Mouse (Mus musculus): Measurements from ENCODE around the gene Map2.
A peak's percentile ranks its signal among the peaks of the same experiment; 100 is the strongest.

DNA sequence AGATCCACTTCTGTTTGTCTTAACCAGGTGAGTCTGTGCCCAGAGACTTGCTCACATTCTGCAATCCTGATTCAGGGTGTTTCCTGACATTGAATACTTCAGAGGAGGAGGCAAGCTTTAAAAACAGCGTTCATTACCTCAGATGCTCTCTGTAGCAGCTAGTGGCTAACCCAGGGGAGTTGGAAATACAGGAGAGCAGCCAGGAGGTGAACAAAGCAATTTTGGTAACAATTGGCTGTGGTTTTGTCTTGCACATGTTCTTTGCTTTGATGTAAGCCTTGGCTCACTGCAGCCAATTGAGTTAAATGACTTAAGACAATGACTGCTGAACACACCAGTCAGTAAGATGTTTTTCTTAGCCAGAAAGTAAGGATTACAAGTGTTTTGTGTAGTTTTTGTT lies 48.3 kb downstream of the Map2 start:
- no peak for TF ChIP-seq CTCF (conservative IDR thresholded peaks at IDR 0.05; ENCODE audit: low read length)
- TF ChIP-seq POU5F1 (IDR thresholded peaks at IDR 0.05; ENCODE audit: borderline replicate concordance, low read length), result no peak
- peak; percentile 39; the same call in 1 of the 2 replicates for TF ChIP-seq NANOG (IDR thresholded peaks at IDR 0.05; ENCODE audit: borderline replicate concordance, low read length)

All from E14TG2a.4 (cell line).